ENCODE assay signal across 17 mouse cellular contexts in the genomic region with DNA sequence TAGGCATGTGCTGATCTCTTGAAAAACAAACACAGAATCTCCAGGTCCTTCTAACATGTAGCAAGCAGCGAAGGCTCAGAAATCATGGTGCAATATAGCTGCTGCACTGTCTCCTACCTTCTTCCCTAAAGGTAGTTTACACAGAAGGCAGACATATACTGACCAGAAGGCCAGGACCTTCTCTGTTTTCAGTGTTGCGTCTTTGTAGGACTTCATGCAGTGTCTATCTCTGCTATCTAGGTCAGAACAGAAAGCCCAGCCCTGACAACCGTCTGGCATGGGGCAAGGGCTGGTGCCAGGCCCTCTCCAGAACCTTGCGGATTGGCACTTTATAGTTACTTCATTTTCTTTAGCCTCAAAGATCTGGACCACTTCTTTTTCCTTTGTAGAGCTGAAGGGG.
DNase-seq lines count a peak whose midpoint lies in the region; ATAC-seq and TF ChIP-seq lines count a peak whose summit lies in the region.
"Had no signal": no experiment of that assay in that cellular context is flagged by ENCODE, and none has a peak within 500 bp of the region (broad histone marks: within the 10 kb centered on the region; RNA-seq: fewer than 3 reads in every experiment).

No protein-coding gene starts in this region.

- H3K4me2 ChIP-seq in forebrain, postnatal 0 days (ENCODE audit: low read depth), result no peak overlapping the region
- no peak overlapping the region for H3K4me2 ChIP-seq in forebrain, embryonic 15.5 days (replicated peaks)
- H3K4me2 ChIP-seq: embryonic facial prominence, embryonic 12.5 days; forebrain, embryonic 12.5 days had no signal

- DNase-seq in cerebellum, adult 2 months, result peak in 1 of 2 experiments; percentile 31
- no peak for DNase-seq in cerebellum, adult 18-20 months
- no peak for DNase-seq in forebrain, postnatal 0 days
- peak; percentile 43 for DNase-seq in brain, adult 2 months (ENCODE audit: low read depth, low spot score)
- DNase-seq: adrenal gland, adult 2 months; adrenal gland, postnatal 10 days; adrenal gland, postnatal 25 days; cerebellum, adult 11-12 months; cerebellum, adult 9-11 months had no signal

- H3K4me1 ChIP-seq in cerebellum, adult 2 months (ENCODE audit: control insufficient read depth, insufficient read depth, low read length), result peaks cover 23% of the 10 kb centered on the region
- no peaks in the 10 kb centered on the region for H3K4me1 ChIP-seq in forebrain, postnatal 0 days (ENCODE audit: insufficient read depth)
- no peaks in the 10 kb centered on the region for H3K4me1 ChIP-seq in forebrain, embryonic 15.5 days

- H3K9ac ChIP-seq in forebrain, postnatal 0 days, result no peak overlapping the region
- no peak overlapping the region for H3K9ac ChIP-seq in forebrain, embryonic 15.5 days (replicated peaks)
- H3K9ac ChIP-seq: embryonic facial prominence, embryonic 12.5 days; forebrain, embryonic 12.5 days had no signal

- TF ChIP-seq POLR2A in cerebellum, adult 2 months (IDR thresholded peaks at IDR 0.05; ENCODE audit: borderline replicate concordance, insufficient read depth, low read length), result no peak

- no peak for TF ChIP-seq CTCF in cerebellum, adult 2 months (IDR thresholded peaks at IDR 0.05; ENCODE audit: borderline replicate concordance, insufficient read depth, low read depth, low read length)
- TF ChIP-seq CTCF in forebrain, postnatal 0 days (IDR thresholded peaks at IDR 0.05; ENCODE audit: low read depth), result no peak

- no peaks in the 10 kb centered on the region for H3K36me3 ChIP-seq in forebrain, postnatal 0 days (ENCODE audit: insufficient read depth)
- no peaks in the 10 kb centered on the region for H3K36me3 ChIP-seq in forebrain, embryonic 15.5 days
- H3K36me3 ChIP-seq: embryonic facial prominence, embryonic 10.5 days; embryonic facial prominence, embryonic 12.5 days; forebrain, embryonic 10.5 days; forebrain, embryonic 12.5 days had no signal

- WGBS in cerebellum, adult 2 months, result 40% methylated on average over 4 of the region's 4 CpGs
- 58% methylated on average over 4 of the region's 4 CpGs for WGBS in forebrain, postnatal 0 days
- 63% methylated on average over 4 of the region's 4 CpGs for WGBS in forebrain, embryonic 15.5 days

- H3K9me3 ChIP-seq in forebrain, postnatal 0 days (ENCODE audit: low read length), result no peaks in the 10 kb centered on the region
- no peaks in the 10 kb centered on the region for H3K9me3 ChIP-seq in forebrain, embryonic 15.5 days
- H3K9me3 ChIP-seq: embryonic facial prominence, embryonic 10.5 days; embryonic facial prominence, embryonic 12.5 days; forebrain, embryonic 10.5 days; forebrain, embryonic 12.5 days had no signal

- peak; percentile 18; the same call in 1 of the 2 replicates for ATAC-seq in forebrain, postnatal 0 days
- ATAC-seq in forebrain, embryonic 15.5 days (replicated peaks), result no peak
- no peak for ATAC-seq in erythroblast, adult 5-6 weeks (replicated peaks; ENCODE audit: low FRiP score, poor library complexity, severe bottlenecking)
- ATAC-seq: forebrain, embryonic 14.5 days had no signal

- peak overlapping the region; percentile 42; the same call in 1 of the 2 replicates for H3K27ac ChIP-seq in cerebellum, adult 2 months (ENCODE audit: insufficient read depth, low read length)
- H3K27ac ChIP-seq in forebrain, postnatal 0 days (ENCODE audit: low read depth, low read length), result no peak overlapping the region
- no peak overlapping the region for H3K27ac ChIP-seq in forebrain, embryonic 15.5 days (replicated peaks)
- H3K27ac ChIP-seq: embryonic facial prominence, embryonic 12.5 days; forebrain, embryonic 10.5 days; forebrain, embryonic 12.5 days had no signal

- H3K4me3 ChIP-seq in cerebellum, adult 2 months (replicated peaks; ENCODE audit: insufficient read depth, low read depth, low read length), result no peak overlapping the region
- H3K4me3 ChIP-seq in forebrain, postnatal 0 days (ENCODE audit: low read depth, low read length), result no peak overlapping the region
- H3K4me3 ChIP-seq in forebrain, embryonic 15.5 days, result no peak overlapping the region
- H3K4me3 ChIP-seq: embryonic facial prominence, embryonic 10.5 days; embryonic facial prominence, embryonic 12.5 days; erythroblast, embryonic 14.5 days; forebrain, embryonic 10.5 days; forebrain, embryonic 12.5 days had no signal

- H3K27me3 ChIP-seq in cerebellum, adult 2 months (ENCODE audit: control insufficient read depth, insufficient read depth, low read length), result no peaks in the 10 kb centered on the region
- no peaks in the 10 kb centered on the region for H3K27me3 ChIP-seq in forebrain, postnatal 0 days (ENCODE audit: insufficient read depth, low read length)
- no peaks in the 10 kb centered on the region for H3K27me3 ChIP-seq in forebrain, embryonic 15.5 days
- H3K27me3 ChIP-seq: forebrain, embryonic 12.5 days had no signal
